29 mouse cellular contexts compared by ENCODE assay signal in the genomic region with DNA sequence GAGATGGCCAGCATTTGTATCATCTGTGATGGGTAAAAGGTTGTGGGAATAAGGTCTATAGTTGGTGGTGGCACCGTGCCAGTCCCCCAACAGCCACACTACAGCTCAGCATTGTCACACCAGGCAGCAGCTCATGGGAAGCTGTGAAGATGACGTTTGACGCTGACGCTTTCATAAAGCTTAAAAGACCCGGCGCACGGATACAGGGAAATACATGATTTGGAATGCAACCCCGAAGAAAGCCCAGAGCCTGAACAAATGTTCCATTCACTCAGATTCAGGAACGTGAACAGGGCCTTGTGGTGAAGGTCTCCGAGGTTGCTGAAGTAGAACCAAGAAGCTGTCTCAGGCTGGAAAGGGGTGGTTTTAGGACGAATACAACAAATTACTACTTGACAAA.
DNase-seq lines count a peak whose midpoint lies in the region; ATAC-seq lines count a peak whose summit lies in the region.
"Had no signal": no experiment of that assay in that cellular context is flagged by ENCODE, and none has a peak within 500 bp of the region (broad histone marks: within the 10 kb centered on the region; RNA-seq: fewer than 3 reads in every experiment).

No protein-coding gene starts in this region.

- H3K4me3 ChIP-seq in forebrain, embryonic 14.5 days (ENCODE audit: low read depth, low read length), result no peak overlapping the region
- H3K4me3 ChIP-seq in forebrain, embryonic 11.5 days (ENCODE audit: low read depth, low read length), result no peak overlapping the region
- no peak overlapping the region for H3K4me3 ChIP-seq in hindbrain, embryonic 15.5 days
- H3K4me3 ChIP-seq in hindbrain, embryonic 12.5 days, result no peak overlapping the region
- no peak overlapping the region for H3K4me3 ChIP-seq in neural tube, embryonic 13.5 days
- no peak overlapping the region for H3K4me3 ChIP-seq in neural tube, embryonic 15.5 days (replicated peaks)
- H3K4me3 ChIP-seq: embryonic facial prominence, embryonic 15.5 days; heart, embryonic 10.5 days; heart, embryonic 15.5 days had no signal

- no peaks in the 10 kb centered on the region for H3K27me3 ChIP-seq in forebrain, embryonic 14.5 days (replicated peaks; ENCODE audit: control insufficient read depth, insufficient read depth, low read length)
- H3K27me3 ChIP-seq in forebrain, embryonic 11.5 days (ENCODE audit: control insufficient read depth, insufficient read depth, low read length), result no peaks in the 10 kb centered on the region
- H3K27me3 ChIP-seq in hindbrain, embryonic 15.5 days, result no peaks in the 10 kb centered on the region
- H3K27me3 ChIP-seq in hindbrain, embryonic 12.5 days, result no peaks in the 10 kb centered on the region
- no peaks in the 10 kb centered on the region for H3K27me3 ChIP-seq in neural tube, embryonic 13.5 days
- no peaks in the 10 kb centered on the region for H3K27me3 ChIP-seq in neural tube, embryonic 15.5 days (replicated peaks)
- H3K27me3 ChIP-seq: embryonic facial prominence, embryonic 15.5 days; heart, embryonic 15.5 days had no signal

- peaks cover 7% of the 10 kb centered on the region; the same call in 1 of the 2 replicates for H3K4me1 ChIP-seq in forebrain, embryonic 14.5 days (ENCODE audit: control insufficient read depth, insufficient read depth, low read length)
- no peaks in the 10 kb centered on the region for H3K4me1 ChIP-seq in forebrain, embryonic 11.5 days (replicated peaks; ENCODE audit: control insufficient read depth, insufficient read depth, low read length)
- peaks cover 7% of the 10 kb centered on the region for H3K4me1 ChIP-seq in hindbrain, embryonic 15.5 days (replicated peaks)
- H3K4me1 ChIP-seq in hindbrain, embryonic 12.5 days, result peaks cover 4% of the 10 kb centered on the region; the same call in 1 of the 2 replicates
- H3K4me1 ChIP-seq in neural tube, embryonic 13.5 days (replicated peaks), result peaks cover 6% of the 10 kb centered on the region; the same call in 1 of the 2 replicates
- H3K4me1 ChIP-seq in neural tube, embryonic 15.5 days, result peaks cover 4% of the 10 kb centered on the region; the same call in 1 of the 2 replicates
- H3K4me1 ChIP-seq: embryonic facial prominence, embryonic 15.5 days; heart, embryonic 10.5 days; heart, embryonic 15.5 days had no signal

- H3K27ac ChIP-seq in forebrain, embryonic 14.5 days (ENCODE audit: low read depth, low read length), result no peak overlapping the region; the same call in 1 of the 2 replicates
- no peak overlapping the region for H3K27ac ChIP-seq in forebrain, embryonic 11.5 days (ENCODE audit: low read depth, low read length)
- 0 out of 2 replicates have a peak overlapping the region, but pooled peaks have one; percentile 15 for H3K27ac ChIP-seq in hindbrain, embryonic 15.5 days (replicated peaks)
- H3K27ac ChIP-seq in hindbrain, embryonic 12.5 days, result no peak overlapping the region
- H3K27ac ChIP-seq in neural tube, embryonic 13.5 days (replicated peaks), result peak overlapping the region; percentile 2; the same call in 1 of the 2 replicates
- H3K27ac ChIP-seq in neural tube, embryonic 15.5 days (replicated peaks), result no peak overlapping the region
- H3K27ac ChIP-seq: embryonic facial prominence, embryonic 15.5 days; heart, embryonic 10.5 days; heart, embryonic 15.5 days; liver, embryonic 14.5 days; macrophage; stomach, postnatal 0 days had no signal

- no peak overlapping the region for H3K9ac ChIP-seq in forebrain, embryonic 14.5 days (ENCODE audit: low read length)
- no peak overlapping the region for H3K9ac ChIP-seq in forebrain, embryonic 11.5 days (ENCODE audit: low read length)
- no peak overlapping the region for H3K9ac ChIP-seq in hindbrain, embryonic 15.5 days
- H3K9ac ChIP-seq in hindbrain, embryonic 12.5 days, result no peak overlapping the region
- H3K9ac ChIP-seq in neural tube, embryonic 13.5 days, result no peak overlapping the region
- H3K9ac ChIP-seq in neural tube, embryonic 15.5 days (replicated peaks), result no peak overlapping the region
- H3K9ac ChIP-seq: embryonic facial prominence, embryonic 15.5 days; heart, embryonic 15.5 days; liver, embryonic 14.5 days had no signal

- WGBS in forebrain, embryonic 14.5 days, result 43% methylated on average over 11 of the region's 11 CpGs
- 89% methylated on average over 11 of the region's 11 CpGs for WGBS in forebrain, embryonic 11.5 days
- WGBS in hindbrain, embryonic 15.5 days, result 47% methylated on average over 11 of the region's 11 CpGs
- WGBS in hindbrain, embryonic 12.5 days, result 57% methylated on average over 11 of the region's 11 CpGs
- WGBS in neural tube, embryonic 13.5 days, result 63% methylated on average over 11 of the region's 11 CpGs
- 64% methylated on average over 11 of the region's 11 CpGs for WGBS in neural tube, embryonic 15.5 days

- no peaks in the 10 kb centered on the region for H3K9me3 ChIP-seq in forebrain, embryonic 14.5 days (replicated peaks; ENCODE audit: control insufficient read depth, low read length)
- no peaks in the 10 kb centered on the region for H3K9me3 ChIP-seq in forebrain, embryonic 11.5 days (ENCODE audit: control insufficient read depth, low read length)
- H3K9me3 ChIP-seq in hindbrain, embryonic 15.5 days, result no peaks in the 10 kb centered on the region
- H3K9me3 ChIP-seq in hindbrain, embryonic 12.5 days (replicated peaks), result no peaks in the 10 kb centered on the region
- no peaks in the 10 kb centered on the region for H3K9me3 ChIP-seq in neural tube, embryonic 13.5 days
- no peaks in the 10 kb centered on the region for H3K9me3 ChIP-seq in neural tube, embryonic 15.5 days (replicated peaks)
- H3K9me3 ChIP-seq: embryonic facial prominence, embryonic 15.5 days; G1E; heart, embryonic 10.5 days; heart, embryonic 15.5 days had no signal

- H3K36me3 ChIP-seq in forebrain, embryonic 14.5 days (ENCODE audit: control insufficient read depth, insufficient read depth, low read length), result no peaks in the 10 kb centered on the region
- no peaks in the 10 kb centered on the region for H3K36me3 ChIP-seq in forebrain, embryonic 11.5 days (ENCODE audit: control insufficient read depth, insufficient read depth, low read length)
- no peaks in the 10 kb centered on the region for H3K36me3 ChIP-seq in hindbrain, embryonic 15.5 days
- H3K36me3 ChIP-seq in hindbrain, embryonic 12.5 days, result no peaks in the 10 kb centered on the region
- no peaks in the 10 kb centered on the region for H3K36me3 ChIP-seq in neural tube, embryonic 13.5 days
- no peaks in the 10 kb centered on the region for H3K36me3 ChIP-seq in neural tube, embryonic 15.5 days
- H3K36me3 ChIP-seq: embryonic facial prominence, embryonic 15.5 days; G1E; heart, embryonic 10.5 days; heart, embryonic 15.5 days had no signal

- H3K4me2 ChIP-seq in forebrain, embryonic 14.5 days (ENCODE audit: low read length), result no peak overlapping the region
- no peak overlapping the region for H3K4me2 ChIP-seq in forebrain, embryonic 11.5 days (ENCODE audit: low read depth, low read length, severe bottlenecking)
- H3K4me2 ChIP-seq in hindbrain, embryonic 15.5 days, result peak overlapping the region; percentile 12; the same call in 1 of the 2 replicates
- H3K4me2 ChIP-seq in hindbrain, embryonic 12.5 days (replicated peaks), result no peak overlapping the region
- no peak overlapping the region for H3K4me2 ChIP-seq in neural tube, embryonic 13.5 days
- H3K4me2 ChIP-seq in neural tube, embryonic 15.5 days, result no peak overlapping the region
- H3K4me2 ChIP-seq: embryonic facial prominence, embryonic 15.5 days; heart, embryonic 15.5 days had no signal

- peak; percentile 65 for DNase-seq in forebrain, embryonic 14.5 days (ENCODE audit: low spot score)
- no peak for DNase-seq in forebrain, embryonic 11.5 days (ENCODE audit: low spot score)
- DNase-seq in brain, adult 2 months (ENCODE audit: low read depth, low spot score), result peak; percentile 10
- no peak for DNase-seq in frontal cortex, postnatal 36 days (ENCODE audit: low spot score in 2 of 2)
- DNase-seq: adrenal gland, postnatal 10 days; cerebellum, adult 11-12 months; gastrocnemius, postnatal 25 days; heart, adult 11 months; kidney, adult 9 months; kidney, postnatal 10 days; layer of hippocampus, postnatal 36 days; liver; lung, adult 2 months; lung, postnatal 10 days; thymus, adult 18-20 months; thymus, postnatal 25 days had no signal

- peak; percentile 46; the same call in 1 of the 2 replicates for ATAC-seq in forebrain, embryonic 14.5 days
- ATAC-seq in forebrain, embryonic 11.5 days (replicated peaks; ENCODE audit: low FRiP score), result no peak
- peak; percentile 59 for ATAC-seq in hindbrain, embryonic 15.5 days (ENCODE audit: low FRiP score, low read depth)
- ATAC-seq in hindbrain, embryonic 12.5 days (ENCODE audit: low FRiP score), result no peak; the same call in 1 of the 2 replicates
- no peak for ATAC-seq in neural tube, embryonic 13.5 days (ENCODE audit: low read depth)
- ATAC-seq in neural tube, embryonic 15.5 days (ENCODE audit: low FRiP score), result no peak
- ATAC-seq: intestine, postnatal 0 days; Patski had no signal

Comparison
In these comparisons a context has a peak if more than half of its experiments do, and no peak if none do; other contexts are left out.
1. ATAC-seq: peak in forebrain, embryonic 14.5 days (single experiment) and hindbrain, embryonic 15.5 days (single experiment); none in forebrain, embryonic 11.5 days (single experiment), hindbrain, embryonic 12.5 days (single experiment), neural tube, embryonic 13.5 days (single experiment) and neural tube, embryonic 15.5 days (single experiment).
2. DNase-seq: peak in forebrain, embryonic 14.5 days (single experiment) and brain, adult 2 months (single experiment); none in forebrain, embryonic 11.5 days (single experiment) and frontal cortex, postnatal 36 days (0 of 2).
3. H3K27ac ChIP-seq: peak in hindbrain, embryonic 15.5 days (single experiment) and neural tube, embryonic 13.5 days (single experiment); none in forebrain, embryonic 14.5 days (single experiment), forebrain, embryonic 11.5 days (single experiment), hindbrain, embryonic 12.5 days (single experiment) and neural tube, embryonic 15.5 days (single experiment).